Mouse (Mus musculus) embryo, embryonic 9.5 days (tissue): ENCODE measurements at regions not wholly inside any gene's neighbourhood (a gene's known extent, or its start where the extent isn't known, plus 50 kb on each side); places are given as distances from the start of the nearest gene placed in this dataset.
"Not testable (repeated sequence)": the region's sequence is repeated elsewhere in the genome, so short reads cannot be mapped to it uniquely, and the experiment has no call there.

Experiments
- DNase-seq: peaks from one replicate; pipeline ENCODE4 v3.0.0-alpha.2; 2017; ENCODE audit errors: extremely low spot score

DNA sequence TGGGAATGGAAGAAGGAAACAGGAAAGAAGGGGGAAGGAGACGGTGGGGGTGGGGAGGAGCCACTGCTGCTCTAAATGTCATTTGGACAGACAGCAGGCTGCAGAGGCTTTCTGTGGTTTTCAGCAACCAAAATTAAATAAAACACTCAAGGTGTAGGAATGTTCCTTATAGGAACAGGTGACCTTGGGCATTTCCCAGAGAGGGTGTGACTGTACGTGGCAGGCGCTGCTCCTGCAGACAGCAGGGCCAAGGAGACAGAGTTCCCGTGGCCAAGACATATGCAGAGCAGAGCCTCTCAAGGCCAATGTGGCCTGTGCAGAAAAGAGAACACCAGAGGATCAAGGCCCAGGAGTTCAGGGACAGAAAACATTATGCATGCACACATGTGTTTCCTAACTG is 175.9 kb upstream of the Afdn start:
- no peak for DNase-seq

DNA sequence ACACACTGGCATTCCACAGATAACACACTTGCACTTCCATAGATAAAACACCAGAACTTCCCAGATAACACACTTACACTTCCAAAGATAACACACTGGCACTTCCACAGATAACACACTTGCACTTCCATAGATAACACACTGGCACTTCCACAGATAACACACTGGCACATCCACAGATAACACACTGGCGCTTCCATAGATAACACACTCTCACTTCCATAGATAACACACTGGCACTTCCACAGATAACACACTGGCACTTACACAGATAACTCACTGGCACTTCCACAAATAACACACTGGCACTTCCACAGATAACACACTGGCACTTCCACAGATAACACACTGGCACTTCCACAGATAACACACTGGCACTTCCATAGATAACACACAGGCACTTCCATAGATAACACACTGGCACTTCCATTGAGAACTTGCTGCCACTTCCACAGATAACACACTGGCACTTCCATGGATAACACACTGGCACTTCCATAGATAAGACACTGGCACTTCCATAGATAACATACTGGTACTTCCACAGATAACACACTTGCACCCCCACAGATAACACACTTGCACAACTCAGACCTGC is 170.0 kb upstream of the Afdn start:
- not testable (repeated sequence) for DNase-seq
